Mouse (Mus musculus) heart, embryonic 10.5 days (tissue): Measurements from ENCODE around the gene Amn1. TPM values are rescaled to one million over a fixed set of nuclear protein-coding genes. Genes with fewer than 3 reads are reported as not detected.

Experiments used
- DNase-seq: peaks from one replicate; pipeline ENCODE4 v3.0.0-alpha.2; 2017; ENCODE audit warnings: low spot score
- H3K27ac ChIP-seq: fragments of 300-500 bp; sonication (generic); 2 replicates; pipeline ENCODE4 v1.5.1; 2016; ENCODE audit warnings: mild to moderate bottlenecking
- H3K27me3 ChIP-seq: fragments of 300-500 bp; sonication (generic); 2 replicates; pipeline ENCODE4 v1.6.1; 2016; ENCODE audit warnings: mild to moderate bottlenecking; ENCODE audit not compliant: poor library complexity, insufficient read depth, severe bottlenecking
- H3K36me3 ChIP-seq: fragments of 300-500 bp; sonication (generic); 2 replicates; pipeline ENCODE4 v1.6.1; 2016; ENCODE audit warnings: mild to moderate bottlenecking, moderate library complexity
- H3K4me1 ChIP-seq: fragments of 300-500 bp; sonication (generic); 2 replicates; pipeline ENCODE4 v1.6.1; 2016; ENCODE audit warnings: mild to moderate bottlenecking
- H3K4me3 ChIP-seq: fragments of 300-500 bp; sonication (generic); 2 replicates; pipeline ENCODE4 v1.5.1; 2016; ENCODE audit warnings: mild to moderate bottlenecking, moderate library complexity
- H3K9me3 ChIP-seq: fragments of 300-500 bp; sonication (generic); 2 replicates; pipeline ENCODE4 v1.6.1; 2016; ENCODE audit warnings: mild to moderate bottlenecking, moderate library complexity
- WGBS: fragments of 180-500 bp; shearing (Covaris S2); methylation state at CpG from one replicate; pipeline ENCODE4 v1.1.7; 2016; 5-methylcytosine and 5-hydroxymethylcytosine counted together
- polyA plus RNA-seq: library from polyadenylated mRNA; unstranded; fragments of >200 nt; fragmentation: Nextera tagmentation; extraction: Ambion mirVana; gene quantifications from 2 replicates; pipeline ENCODE4 v1.2.1, GENCODE M21; 2016

The Amn1 gene
- polyA plus RNA-seq, 1 experiment from 2014 or later: 33.1 TPM

- WGBS: 85% methylated on average over 3 of the region's 3 CpGs
- no peak for DNase-seq
- H3K4me1 ChIP-seq: peaks cover 6% of the 10 kb centered on the region; the same call in 1 of the 2 replicates
- no peaks in the 10 kb centered on the region for H3K27me3 ChIP-seq
- H3K4me3 ChIP-seq: no peak overlapping the region
- H3K9me3 ChIP-seq: no peaks in the 10 kb centered on the region
- no peaks in the 10 kb centered on the region for H3K36me3 ChIP-seq
- H3K27ac ChIP-seq: no peak overlapping the region
Measured at GRCm38 (mm10) chr6:149123042-149123441, 65.5 kb downstream of the Amn1 start.

GRCm38 (mm10) chr6:149119853-149120252, 68.7 kb downstream of the Amn1 start:
- H3K4me3 ChIP-seq: no peak overlapping the region
- no peaks in the 10 kb centered on the region for H3K9me3 ChIP-seq
- no peaks in the 10 kb centered on the region for H3K36me3 ChIP-seq
- H3K4me1 ChIP-seq: peaks cover 6% of the 10 kb centered on the region; the same call in 1 of the 2 replicates
- no peak overlapping the region for H3K27ac ChIP-seq
- WGBS: 37% methylated on average over 2 of the region's 2 CpGs
- no peak for DNase-seq
- no peaks in the 10 kb centered on the region for H3K27me3 ChIP-seq

- no peak overlapping the region for H3K27ac ChIP-seq
- peaks cover 6% of the 10 kb centered on the region; the same call in 1 of the 2 replicates for H3K4me1 ChIP-seq
- H3K4me3 ChIP-seq: no peak overlapping the region
- WGBS: 47% methylated on average over 2 of the region's 2 CpGs
- no peak for DNase-seq
- no peaks in the 10 kb centered on the region for H3K27me3 ChIP-seq
- H3K36me3 ChIP-seq: no peaks in the 10 kb centered on the region
- no peaks in the 10 kb centered on the region for H3K9me3 ChIP-seq
Measured at GRCm38 (mm10) chr6:149118935-149119334, 69.6 kb downstream of the Amn1 start.

GRCm38 (mm10) chr6:149116992-149117391, 71.5 kb downstream of the Amn1 start:
- no peak overlapping the region for H3K27ac ChIP-seq
- H3K27me3 ChIP-seq: no peaks in the 10 kb centered on the region
- no peaks in the 10 kb centered on the region for H3K36me3 ChIP-seq
- no peaks in the 10 kb centered on the region for H3K9me3 ChIP-seq
- H3K4me3 ChIP-seq: no peak overlapping the region
- no peak for DNase-seq
- peaks cover 6% of the 10 kb centered on the region; the same call in 1 of the 2 replicates for H3K4me1 ChIP-seq

- WGBS: 63% methylated on average over 2 of the region's 2 CpGs
Measured at GRCm38 (mm10) chr6:149108909-149109308, 79.6 kb downstream of the Amn1 start.

GRCm38 (mm10) chr6:149107615-149108014, 80.9 kb downstream of the Amn1 start:
- no peak for DNase-seq
- 72% methylated on average over 3 of the region's 3 CpGs for WGBS

More at GRCm38 (mm10) chr6:149108909-149109308, 79.6 kb downstream of the Amn1 start:
- Histone ChIP-seq H3K4me3 (no peak overlapping the region), H3K4me1 (no peaks in the 10 kb centered on the region), H3K27me3 (no peaks in the 10 kb centered on the region), H3K9me3 (no peaks in the 10 kb centered on the region), H3K36me3 (no peaks in the 10 kb centered on the region), H3K27ac (no peak overlapping the region)
- DNase-seq: no peak

More at GRCm38 (mm10) chr6:149107615-149108014, 80.9 kb downstream of the Amn1 start:
- Histone ChIP-seq H3K27ac (no peak overlapping the region), H3K4me1 (no peaks in the 10 kb centered on the region), H3K9me3 (no peaks in the 10 kb centered on the region), H3K36me3 (no peaks in the 10 kb centered on the region), H3K4me3 (no peak overlapping the region), H3K27me3 (no peaks in the 10 kb centered on the region)

Other genes starting within 250 kb of the Amn1 start
- gene Sinhcaf, start 242.2 kb downstream of the Amn1 start, polyA plus RNA-seq: 131 and 171 TPM in 2 replicates
- 7.3 and 10.2 TPM in 2 replicates for gene Dennd5b, start 87.0 kb downstream of the Amn1 start, polyA plus RNA-seq
- gene Gm10203, start 58.5 kb downstream of the Amn1 start, polyA plus RNA-seq: not detected in 2 replicates
- gene Etfbkmt, start 48.9 kb downstream of the Amn1 start, polyA plus RNA-seq: 14.0 and 19.9 TPM in 2 replicates
- 28.3 and 45.5 TPM in 2 replicates for gene Resf1, start 120.7 kb upstream of the Amn1 start, polyA plus RNA-seq
- 8.3 and 8.4 TPM in 2 replicates for gene Bicd1, start 220.2 kb upstream of the Amn1 start, polyA plus RNA-seq